Mouse (Mus musculus) liver, postnatal 0 days (tissue): Measurements from ENCODE around the gene Ptpn7.

ENCODE experiments used
- CTCF ChIP-seq: sonication (generic); IDR thresholded peaks from 2 replicates; pipeline ENCODE4 v1.5.1; 2016; ENCODE audit warnings: antibody characterized with exemption, low read depth
- EP300 ChIP-seq: IDR thresholded peaks from 2 replicates; pipeline ENCODE4 v1.6.1; 2016; ENCODE audit warnings: antibody characterized with exemption, low read depth, mild to moderate bottlenecking

- TF ChIP-seq CTCF: peak; percentile 46
- no peak for TF ChIP-seq EP300
Measured at GRCm38 (mm10) chr1:135094723-135095122, 37.8 kb upstream of the Ptpn7 start.
